In genomic region chr15:86110361-86111103, GRCm38 (mm10) we compare ENCODE assay signal across 9 mouse cellular contexts. TPM values are rescaled to one million over a fixed set of nuclear protein-coding genes. Genes with fewer than 3 reads are reported as not detected.
A peak's percentile ranks its signal among the peaks of the same experiment; 100 is the strongest.
DNase-seq lines count a peak whose midpoint lies in the region; ATAC-seq lines count a peak whose summit lies in the region.
"Had no signal": no experiment of that assay in that cellular context is flagged by ENCODE, and none has a peak within 500 bp of the region (broad histone marks: within the 10 kb centered on the region; RNA-seq: fewer than 3 reads in every experiment).

No protein-coding gene starts in this region.

- no peak for DNase-seq in embryonic facial prominence, embryonic 10.5 days (ENCODE audit: low spot score)
- DNase-seq in midbrain, embryonic 11.5 days (ENCODE audit: low spot score, missing footprints) = no peak
- DNase-seq in thymus, postnatal 14 days = peak; percentile 73
- no peak for DNase-seq in kidney, adult 8-10 months
- no peak for DNase-seq in layer of hippocampus, adult 11-12 months (ENCODE audit: low spot score)
- DNase-seq: adrenal gland, adult 8-10 months had no signal

- no peaks in the 10 kb centered on the region for H3K9me3 ChIP-seq in embryonic facial prominence, embryonic 13.5 days
- no peaks in the 10 kb centered on the region for H3K9me3 ChIP-seq in embryonic facial prominence, embryonic 10.5 days
- no peaks in the 10 kb centered on the region for H3K9me3 ChIP-seq in midbrain, embryonic 15.5 days
- no peaks in the 10 kb centered on the region for H3K9me3 ChIP-seq in midbrain, embryonic 11.5 days (ENCODE audit: control insufficient read depth, low read length)
- no peaks in the 10 kb centered on the region for H3K9me3 ChIP-seq in heart, embryonic 13.5 days

- H3K9ac ChIP-seq in embryonic facial prominence, embryonic 13.5 days = peak overlapping the region; percentile 40; the same call in 1 of the 2 replicates
- H3K9ac ChIP-seq in midbrain, embryonic 15.5 days = no peak overlapping the region
- no peak overlapping the region for H3K9ac ChIP-seq in midbrain, embryonic 11.5 days (ENCODE audit: low read length)
- H3K9ac ChIP-seq in heart, embryonic 13.5 days = peak overlapping the region; percentile 47

- H3K27me3 ChIP-seq in embryonic facial prominence, embryonic 13.5 days = no peaks in the 10 kb centered on the region
- no peaks in the 10 kb centered on the region for H3K27me3 ChIP-seq in embryonic facial prominence, embryonic 10.5 days (replicated peaks; ENCODE audit: low read depth, poor library complexity, severe bottlenecking)
- H3K27me3 ChIP-seq in midbrain, embryonic 15.5 days (replicated peaks) = no peaks in the 10 kb centered on the region
- no peaks in the 10 kb centered on the region for H3K27me3 ChIP-seq in midbrain, embryonic 11.5 days (ENCODE audit: control insufficient read depth, insufficient read depth, low read length)
- H3K27me3 ChIP-seq in heart, embryonic 13.5 days (replicated peaks) = no peaks in the 10 kb centered on the region

- 73% methylated on average over 10 of the region's 10 CpGs for WGBS in embryonic facial prominence, embryonic 13.5 days
- 77% methylated on average over 10 of the region's 10 CpGs for WGBS in embryonic facial prominence, embryonic 10.5 days
- 66% methylated on average over 10 of the region's 10 CpGs for WGBS in midbrain, embryonic 15.5 days
- 68% methylated on average over 10 of the region's 10 CpGs for WGBS in midbrain, embryonic 11.5 days
- 78% methylated on average over 10 of the region's 10 CpGs for WGBS in heart, embryonic 13.5 days

- no peak overlapping the region for H3K4me2 ChIP-seq in embryonic facial prominence, embryonic 13.5 days
- no peak overlapping the region for H3K4me2 ChIP-seq in midbrain, embryonic 15.5 days
- no peak overlapping the region for H3K4me2 ChIP-seq in midbrain, embryonic 11.5 days
- peak overlapping the region; percentile 42 for H3K4me2 ChIP-seq in heart, embryonic 13.5 days

- H3K27ac ChIP-seq in embryonic facial prominence, embryonic 13.5 days = no peak overlapping the region; the same call in 1 of the 2 replicates
- H3K27ac ChIP-seq in embryonic facial prominence, embryonic 10.5 days (replicated peaks) = no peak overlapping the region
- 0 out of 2 replicates have a peak overlapping the region, but pooled peaks have one; percentile 2 for H3K27ac ChIP-seq in midbrain, embryonic 15.5 days
- no peak overlapping the region for H3K27ac ChIP-seq in midbrain, embryonic 11.5 days (ENCODE audit: low read depth, low read length)
- peak overlapping the region; percentile 90 for H3K27ac ChIP-seq in heart, embryonic 13.5 days (replicated peaks)

- no peaks in the 10 kb centered on the region for H3K36me3 ChIP-seq in embryonic facial prominence, embryonic 13.5 days
- H3K36me3 ChIP-seq in embryonic facial prominence, embryonic 10.5 days (replicated peaks) = 0 out of 2 replicates have a peak, but pooled peaks cover 3% of the 10 kb centered on the region
- H3K36me3 ChIP-seq in midbrain, embryonic 15.5 days (replicated peaks) = no peaks in the 10 kb centered on the region
- no peaks in the 10 kb centered on the region for H3K36me3 ChIP-seq in midbrain, embryonic 11.5 days (ENCODE audit: control insufficient read depth, insufficient read depth, low read length)
- no peaks in the 10 kb centered on the region for H3K36me3 ChIP-seq in heart, embryonic 13.5 days

- ATAC-seq in embryonic facial prominence, embryonic 13.5 days (ENCODE audit: insufficient number of reproducible peaks, insufficient read depth, low FRiP score, low TSS enrichment, low read depth) = no peak
- no peak for ATAC-seq in midbrain, embryonic 15.5 days (replicated peaks)
- no peak for ATAC-seq in midbrain, embryonic 11.5 days (ENCODE audit: low FRiP score)
- ATAC-seq in heart, embryonic 13.5 days (ENCODE audit: extremely low read depth, insufficient number of reproducible peaks, low FRiP score, low TSS enrichment) = no peak

- no peak overlapping the region for H3K4me3 ChIP-seq in embryonic facial prominence, embryonic 13.5 days
- no peak overlapping the region for H3K4me3 ChIP-seq in embryonic facial prominence, embryonic 10.5 days
- H3K4me3 ChIP-seq in midbrain, embryonic 15.5 days = no peak overlapping the region
- no peak overlapping the region for H3K4me3 ChIP-seq in midbrain, embryonic 11.5 days (ENCODE audit: low read depth, low read length)
- no peak overlapping the region for H3K4me3 ChIP-seq in heart, embryonic 13.5 days

- H3K4me1 ChIP-seq in embryonic facial prominence, embryonic 13.5 days = peaks cover 33% of the 10 kb centered on the region
- H3K4me1 ChIP-seq in embryonic facial prominence, embryonic 10.5 days = peaks cover 47% of the 10 kb centered on the region
- peaks cover 46% of the 10 kb centered on the region for H3K4me1 ChIP-seq in midbrain, embryonic 15.5 days
- H3K4me1 ChIP-seq in midbrain, embryonic 11.5 days (ENCODE audit: control insufficient read depth, insufficient read depth, low read length) = peaks cover 13% of the 10 kb centered on the region
- peaks cover 91% of the 10 kb centered on the region for H3K4me1 ChIP-seq in heart, embryonic 13.5 days

RNA-seq across cellular contexts. Expression of gene Gramd4, which starts 53.0 kb away (rescaled TPM):
- 14.6 and 16.6 TPM in 2 replicates for polyA plus RNA-seq in embryonic facial prominence, embryonic 13.5 days (2015; fragmentation: Nextera tagmentation; extraction: Ambion mirVana)
- 13.7 and 13.8 TPM in 2 replicates for polyA plus RNA-seq in embryonic facial prominence, embryonic 10.5 days (2016; fragmentation: Nextera tagmentation; extraction: Ambion mirVana)
- 41.0 and 41.7 TPM in 2 replicates for polyA plus RNA-seq in midbrain, embryonic 15.5 days (2015; fragmentation: Nextera tagmentation; extraction: Ambion mirVana)
- 7.8 and 8.9 TPM in 2 replicates for polyA plus RNA-seq in midbrain, embryonic 11.5 days (2014; fragmentation: Nextera tagmentation; extraction: Ambion mirVana)
- 11.9 and 12.2 TPM in 2 replicates for polyA plus RNA-seq in heart, embryonic 13.5 days (2015; fragmentation: Nextera tagmentation; extraction: Ambion mirVana)

Comparison
In these comparisons a context has a peak if more than half of its experiments do, and no peak if none do; other contexts are left out.
1. H3K27ac ChIP-seq: peak in midbrain, embryonic 15.5 days (single experiment) and heart, embryonic 13.5 days (single experiment); none in embryonic facial prominence, embryonic 13.5 days (single experiment), embryonic facial prominence, embryonic 10.5 days (single experiment) and midbrain, embryonic 11.5 days (single experiment).
2. H3K9ac ChIP-seq: peak in embryonic facial prominence, embryonic 13.5 days (single experiment) and heart, embryonic 13.5 days (single experiment); none in midbrain, embryonic 15.5 days (single experiment) and midbrain, embryonic 11.5 days (single experiment).